Mouse (Mus musculus) stomach, postnatal 0 days (tissue): ENCODE data around the gene Crim1.

Experiments
- CTCF ChIP-seq: IDR thresholded peaks from 2 replicates; pipeline ENCODE4 v1.5.1; 2016; ENCODE audit warnings: antibody characterized with exemption, low read depth, mild to moderate bottlenecking, moderate library complexity
- EP300 ChIP-seq: optimal IDR thresholded peaks from 2 replicates; pipeline ENCODE3; 2016; ENCODE audit warnings: antibody characterized with exemption

GRCm38 (mm10) chr17:78272142-78272541, 72.1 kb downstream of the Crim1 start:
- no peak for TF ChIP-seq CTCF
- TF ChIP-seq EP300, result no peak
